Mouse (Mus musculus): ENCODE measurements at regions not wholly inside any gene's neighbourhood (a gene's known extent, or its start where the extent isn't known, plus 50 kb on each side); places are given as distances from the start of the nearest gene placed in this dataset.

DNA sequence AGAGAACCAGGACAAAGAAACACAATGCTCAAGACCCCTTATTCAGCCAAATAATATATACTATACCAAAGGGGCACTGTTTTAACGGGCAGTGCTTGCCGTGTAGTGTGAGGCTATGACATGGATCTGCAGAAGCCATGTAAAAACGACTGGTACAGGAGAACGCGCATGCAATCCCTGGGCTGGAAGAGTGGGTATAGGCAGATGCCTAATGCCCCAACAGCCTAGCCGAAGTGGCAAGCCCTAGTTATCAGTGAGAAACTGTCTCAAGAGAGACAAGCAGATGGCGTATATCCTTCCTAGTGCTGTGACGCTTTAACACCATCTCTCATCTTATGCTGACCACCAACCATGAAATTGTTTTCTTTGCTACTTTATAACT is 262.8 kb downstream of the Ankrd50 start:
- no peak for DNase-seq (ENCODE audit: inconsistent ontology term)

DNA sequence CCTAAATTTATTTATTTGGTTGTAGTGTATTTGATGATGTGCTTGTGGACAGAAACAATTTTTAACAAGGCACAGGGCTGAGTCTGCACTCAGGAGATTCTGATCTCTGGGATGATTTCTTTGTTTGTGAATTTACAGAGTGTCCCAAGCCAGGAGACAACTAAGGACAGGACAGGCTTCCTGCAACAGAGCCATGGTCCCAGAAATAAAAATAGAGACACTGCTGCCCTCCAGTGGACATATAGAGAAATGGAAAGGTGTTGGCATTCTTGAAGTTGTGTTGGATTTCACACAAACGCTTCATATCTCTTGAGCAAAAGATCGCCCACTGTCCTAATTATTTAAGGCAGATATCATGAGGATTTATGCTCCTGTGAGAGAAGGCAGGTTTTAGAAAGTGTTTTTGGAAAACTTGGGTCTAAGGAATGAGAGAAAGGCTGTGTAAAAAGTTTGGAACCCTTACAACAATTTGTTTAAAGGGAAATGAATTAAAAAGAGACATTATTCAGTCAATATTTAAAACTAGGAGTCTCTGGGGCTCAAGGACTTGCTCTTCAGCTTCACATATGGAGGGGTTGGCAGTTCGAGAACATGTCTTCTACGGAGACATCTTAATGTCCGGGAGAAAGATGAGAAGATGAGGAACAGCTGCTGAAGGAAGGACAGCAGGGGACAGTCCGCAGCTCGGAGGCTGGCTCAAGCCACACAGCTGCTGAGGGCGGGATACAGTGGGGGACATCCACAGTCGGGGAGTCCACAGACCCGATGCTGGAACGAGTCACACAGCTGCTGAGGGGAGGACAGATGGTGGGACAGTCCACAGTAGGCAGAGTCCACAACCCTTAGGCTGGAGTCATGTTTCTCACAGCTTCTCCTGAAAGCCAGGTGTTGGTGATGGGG is 263.5 kb downstream of the Ankrd50 start:
- DNase-seq (ENCODE audit: inconsistent ontology term), result peak; percentile 65

DNA sequence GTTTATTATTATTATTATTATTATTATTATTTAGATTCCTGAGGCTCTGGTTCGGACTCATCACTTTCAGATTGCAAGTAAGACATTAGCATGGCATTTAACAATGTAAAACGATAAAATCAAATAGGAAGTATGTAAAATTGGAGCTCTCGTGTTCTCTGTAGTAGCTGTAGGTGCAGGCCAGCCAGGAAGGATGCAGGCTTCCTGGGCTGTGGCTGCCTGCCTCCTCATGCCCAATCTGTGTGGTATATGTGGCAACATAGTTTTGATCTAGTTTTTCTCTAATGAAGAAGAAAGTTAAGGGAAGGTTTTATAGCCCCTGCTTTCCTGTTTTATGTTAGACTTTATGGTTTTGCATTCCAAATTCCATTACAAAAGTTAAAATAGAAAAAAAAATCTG is 275.6 kb downstream of the Ankrd50 start:
- DNase-seq (ENCODE audit: inconsistent ontology term), result no peak

DNA sequence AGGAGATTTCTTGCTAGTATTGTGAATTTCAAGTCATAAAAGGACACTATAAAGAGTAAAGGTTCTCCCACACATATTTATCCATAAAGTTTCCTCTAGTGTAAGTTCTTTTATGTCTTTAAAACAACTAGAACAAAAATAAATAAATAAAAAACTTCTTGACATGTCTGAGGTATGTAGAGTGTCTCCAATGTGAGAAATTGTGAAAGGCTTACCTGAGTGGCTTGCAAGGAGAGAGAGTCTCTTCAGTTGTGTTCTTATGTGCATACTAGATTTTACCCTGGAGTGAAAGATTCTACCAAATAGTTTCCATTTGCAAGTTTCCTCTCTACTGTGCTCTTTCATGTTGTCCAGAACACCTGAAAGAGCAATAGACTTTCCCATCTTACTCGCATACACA is 276.8 kb downstream of the Ankrd50 start:
- DNase-seq (ENCODE audit: inconsistent ontology term), result no peak

DNA sequence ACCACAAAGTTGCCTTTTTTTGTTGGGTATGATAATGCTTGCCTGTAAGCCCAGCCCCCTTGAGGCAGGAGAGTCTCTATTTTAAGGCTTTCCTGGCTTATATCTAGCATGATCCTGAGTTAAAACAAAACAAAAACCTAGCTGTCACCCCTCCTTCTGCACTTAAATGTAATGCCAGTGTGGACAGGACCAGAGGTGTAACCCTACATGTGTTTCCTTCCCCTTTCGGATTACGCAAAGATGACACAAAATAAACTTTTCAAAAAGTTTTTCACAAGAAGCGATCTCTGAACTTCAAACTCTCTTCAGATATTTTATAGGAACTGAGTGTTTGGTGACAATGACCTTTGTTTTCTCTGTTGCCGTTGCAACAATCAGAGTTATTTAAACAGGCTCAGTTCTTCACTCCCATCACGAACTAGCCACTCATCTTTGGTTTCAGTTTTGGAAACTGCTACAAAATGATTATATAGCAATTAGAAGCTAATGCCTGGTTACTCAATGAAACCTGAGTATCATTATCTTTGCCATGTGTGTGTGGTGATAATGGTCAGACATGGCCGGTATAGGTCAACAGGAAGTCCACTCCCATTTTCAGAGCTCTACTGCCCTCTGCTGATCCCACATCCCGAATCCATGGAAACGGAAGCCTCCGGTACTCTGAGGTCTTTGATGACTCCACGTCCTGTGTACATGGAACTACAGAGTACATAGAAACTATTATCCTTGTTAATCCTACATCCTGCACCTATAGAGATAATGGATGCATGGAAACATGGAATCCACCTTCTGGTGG is 282.6 kb downstream of the Ankrd50 start:
- peak; percentile 42 for DNase-seq (ENCODE audit: inconsistent ontology term)

DNA sequence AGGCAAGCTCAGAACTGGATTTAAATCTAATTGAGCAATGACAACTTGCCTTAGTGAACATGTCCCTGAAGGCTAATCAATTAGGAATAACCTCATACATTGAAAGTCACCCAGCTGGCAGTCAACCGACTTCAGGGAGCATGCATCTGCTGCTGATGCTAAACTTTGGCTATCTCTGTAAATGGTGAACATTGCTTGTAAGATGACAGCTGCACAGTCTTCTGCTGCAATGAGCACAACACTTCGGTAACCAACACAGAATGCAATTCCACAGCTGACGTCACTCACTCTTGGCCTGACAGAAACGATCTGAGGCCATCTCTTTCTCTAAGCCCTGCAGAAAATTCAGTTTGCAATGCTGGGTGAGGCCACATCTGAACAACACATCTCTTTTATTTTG is 290.6 kb downstream of the Ankrd50 start:
- DNase-seq (ENCODE audit: inconsistent ontology term), result peak; percentile 38

- DNase-seq (ENCODE audit: inconsistent ontology term), result no peak
Measured at GRCm38 (mm10) chr3:38187406-38187896, 297.2 kb downstream of the Ankrd50 start.

DNA sequence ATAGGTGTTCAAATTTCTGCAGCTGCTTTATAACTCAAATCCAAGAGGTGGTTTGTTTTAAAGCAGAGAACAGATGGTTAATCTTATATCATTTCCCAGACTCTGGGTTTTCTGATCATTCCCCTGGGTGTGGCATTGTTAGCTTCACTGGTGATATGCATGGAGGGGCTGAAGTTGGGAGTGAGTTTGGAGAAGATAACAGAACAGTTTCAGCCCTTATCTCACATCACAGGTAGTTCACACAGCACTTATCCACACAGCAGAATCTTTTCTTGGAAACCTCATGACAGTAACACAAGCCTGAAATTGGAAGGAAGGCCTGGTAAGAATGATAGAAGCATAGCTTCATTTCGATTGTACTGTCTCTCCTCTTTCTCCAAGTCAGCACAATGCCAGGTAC is 298.1 kb downstream of the Ankrd50 start:
- DNase-seq (ENCODE audit: inconsistent ontology term), result no peak

DNA sequence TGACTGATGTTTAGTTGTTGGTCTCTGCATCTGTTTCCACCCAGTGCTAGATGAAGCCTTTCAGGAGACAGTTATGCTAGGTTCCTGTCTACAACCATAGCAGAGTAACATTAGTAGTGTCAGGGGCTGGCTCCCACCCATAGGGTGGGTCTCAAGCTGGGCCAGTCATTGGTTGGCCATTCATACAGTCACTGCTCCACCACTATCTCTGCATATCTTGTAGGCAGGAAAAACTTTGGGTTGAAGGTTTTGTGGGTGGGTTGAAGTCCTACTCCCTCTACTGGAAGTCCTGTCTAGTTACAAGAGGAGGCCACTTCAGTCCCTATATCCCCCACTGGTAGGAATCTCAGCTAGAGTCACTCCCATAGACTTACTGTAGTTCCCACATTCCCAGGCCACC is 306.3 kb downstream of the Ankrd50 start:
- DNase-seq (ENCODE audit: inconsistent ontology term), result no peak

- DNase-seq (ENCODE audit: inconsistent ontology term), result no peak
Measured at GRCm38 (mm10) chr3:38175946-38176345, 308.7 kb downstream of the Ankrd50 start.

- no peak for DNase-seq (ENCODE audit: inconsistent ontology term)
Measured at GRCm38 (mm10) chr3:38174735-38175280, 309.8 kb downstream of the Ankrd50 start.

GRCm38 (mm10) chr3:38152408-38152807 is 332.2 kb downstream of the Ankrd50 start:
- DNase-seq (ENCODE audit: inconsistent ontology term), result no peak

DNA sequence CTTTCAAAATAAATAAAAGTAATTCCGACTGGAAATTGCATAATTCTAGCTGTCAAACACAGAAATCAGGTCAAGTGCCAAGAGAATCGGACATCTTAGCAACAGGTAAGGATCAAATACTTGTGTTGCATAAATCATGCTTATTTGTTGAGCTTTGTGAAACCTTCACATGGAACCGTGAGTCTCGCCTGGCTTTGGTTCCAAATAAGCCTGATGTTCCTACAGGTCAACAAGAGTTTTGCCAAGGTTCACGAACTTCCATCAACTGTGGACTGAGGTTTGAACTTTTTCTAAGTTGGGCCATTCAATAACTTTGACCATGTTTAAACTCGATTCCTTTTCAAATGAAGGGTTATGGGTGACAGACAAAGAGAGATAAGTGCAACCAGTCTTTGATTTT is 332.8 kb downstream of the Ankrd50 start:
- no peak for DNase-seq (ENCODE audit: inconsistent ontology term)

- no peak for DNase-seq (ENCODE audit: inconsistent ontology term)
Measured at GRCm38 (mm10) chr3:38146663-38147062, 338.0 kb downstream of the Ankrd50 start.

GRCm38 (mm10) chr3:38145444-38145843 is 339.2 kb downstream of the Ankrd50 start:
- DNase-seq (ENCODE audit: inconsistent ontology term), result peak; percentile 80

DNA sequence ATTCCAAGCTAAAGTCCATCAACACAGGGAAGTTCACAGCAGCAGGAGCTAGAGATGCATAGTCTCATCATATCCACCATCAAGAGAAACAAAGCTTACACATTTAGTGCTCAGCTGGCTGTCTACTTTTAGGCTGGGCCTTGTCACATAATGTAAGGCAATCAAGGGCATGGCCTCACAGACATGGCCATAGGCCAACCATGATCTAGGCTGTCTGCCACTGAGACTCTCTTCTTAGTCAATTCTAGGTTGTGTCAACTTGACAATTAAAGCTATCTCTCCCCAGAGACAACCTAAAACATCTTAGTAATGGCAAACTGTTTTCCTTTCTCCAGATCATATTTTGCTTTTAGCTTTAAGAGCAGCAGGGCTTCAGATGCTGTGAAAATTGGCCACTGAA is 340.0 kb downstream of the Ankrd50 start:
- DNase-seq (ENCODE audit: inconsistent ontology term), result no peak

GRCm38 (mm10) chr3:38143147-38143883 is 341.3 kb downstream of the Ankrd50 start:
- peak; percentile 74 for DNase-seq (ENCODE audit: inconsistent ontology term)

GRCm38 (mm10) chr3:38139387-38139786 is 345.3 kb downstream of the Ankrd50 start:
- no peak for DNase-seq (ENCODE audit: inconsistent ontology term)

- no peak for DNase-seq (ENCODE audit: inconsistent ontology term)
Measured at GRCm38 (mm10) chr3:38138014-38138413, 346.6 kb downstream of the Ankrd50 start.

DNA sequence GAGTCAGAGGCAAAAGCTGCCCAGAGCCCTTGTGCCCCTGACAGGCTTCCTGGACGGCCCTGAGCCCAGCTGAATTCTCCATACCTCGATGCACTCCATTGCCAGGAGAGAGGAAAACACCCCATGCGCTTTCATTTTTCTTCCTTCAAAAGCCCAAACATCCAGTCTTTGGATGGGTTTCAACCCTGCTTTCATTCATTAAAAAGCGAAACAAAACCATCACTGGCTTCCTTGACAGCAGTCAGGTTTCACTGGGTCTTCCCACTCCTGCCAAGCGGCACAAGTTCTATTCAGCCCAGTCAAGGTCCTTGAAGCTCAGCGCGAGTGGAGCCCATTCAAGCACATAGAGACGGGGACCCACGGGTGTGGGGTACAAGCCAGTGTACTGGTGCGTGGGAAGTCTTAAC is 348.8 kb downstream of the Ankrd50 start:
- DNase-seq (ENCODE audit: inconsistent ontology term), result peak; percentile 74

DNA sequence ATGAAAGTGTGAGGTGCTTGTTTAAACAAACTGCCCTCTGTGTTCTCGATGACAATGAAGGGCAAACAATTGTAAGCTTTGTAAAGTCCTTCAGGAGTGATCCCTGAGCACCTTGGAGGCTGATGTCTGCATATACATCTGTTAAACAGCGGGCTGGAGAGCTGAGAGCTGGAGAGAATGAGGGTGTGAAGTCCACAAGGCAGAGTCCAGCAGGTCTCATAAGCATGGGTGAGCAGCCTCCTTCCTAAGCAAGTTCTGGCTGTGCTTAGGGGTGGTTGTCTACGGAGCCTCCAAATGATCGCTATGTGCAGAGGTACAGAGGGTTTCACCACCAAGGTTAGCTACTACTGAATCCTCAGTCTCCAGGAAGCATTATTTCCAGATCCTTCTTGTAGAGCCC is 350.2 kb downstream of the Ankrd50 start:
- no peak for DNase-seq (ENCODE audit: inconsistent ontology term)

DNA sequence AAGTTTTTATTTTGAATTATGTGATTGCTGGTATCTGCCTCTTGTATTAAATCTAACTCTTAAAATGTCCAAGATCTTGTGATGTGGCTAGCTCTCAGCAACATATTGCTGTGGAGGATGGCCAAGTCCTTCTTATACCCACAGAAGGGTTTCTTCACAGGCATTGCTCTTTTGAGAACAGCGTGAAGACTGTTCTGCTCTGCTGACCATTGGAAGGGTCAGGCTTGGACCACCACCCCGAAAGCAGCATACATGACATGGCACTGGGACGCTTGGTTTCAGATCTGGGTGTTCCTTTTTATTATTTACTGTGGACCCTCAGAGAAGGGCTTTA is 352.8 kb downstream of the Ankrd50 start:
- no peak for DNase-seq (ENCODE audit: inconsistent ontology term)
